Mouse (Mus musculus): ENCODE results near the gene Gm15140. TPM values are rescaled to one million over a fixed set of nuclear protein-coding genes. Genes with fewer than 3 reads are reported as not detected.
"Not testable (repeated sequence)": the region's sequence is repeated elsewhere in the genome, so short reads cannot be mapped to it uniquely, and the experiment has no call there.

Gm15140 gene
- polyA plus RNA-seq (2016; fragmentation: Nextera tagmentation; extraction: Ambion mirVana) = not detected in 2 replicates

DNA sequence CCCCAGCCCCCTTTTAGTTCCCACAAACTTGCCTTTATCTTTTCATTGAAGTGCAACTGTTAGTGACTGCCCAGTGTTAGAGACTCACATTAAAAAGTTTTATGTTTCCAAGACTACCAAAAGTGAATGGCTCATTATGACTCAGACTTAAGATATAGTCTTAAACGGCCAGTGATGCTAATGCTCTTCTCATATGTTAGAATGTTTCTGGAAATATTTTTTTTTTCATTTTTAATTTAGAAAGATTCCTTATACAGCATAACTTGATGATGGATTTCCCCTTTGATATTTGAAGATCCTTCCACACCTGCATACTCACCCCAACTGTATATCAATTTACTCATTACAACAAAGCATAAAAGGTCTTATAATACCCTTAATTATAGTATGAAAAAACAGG, at the start of gene Gm15140:
Gene Gm15140, minus strand, starts transcription at position 101 of the 400 bp plus-strand sequence.
- ATAC-seq (ENCODE audit: insufficient number of reproducible peaks, low FRiP score); H3K27me3 ChIP-seq (replicated peaks); H3K36me3 ChIP-seq; H3K4me2 ChIP-seq; H3K9ac ChIP-seq; H3K4me3 ChIP-seq; H3K9me3 ChIP-seq (replicated peaks); H3K27ac ChIP-seq (ENCODE audit: poor library complexity, severe bottlenecking); H3K4me1 ChIP-seq (replicated peaks): not testable (repeated sequence)
- WGBS = 62% methylated on average over 1 of the region's 1 CpGs

Other genes with a start within 250 kb of the Gm15140 start
- gene Samt1, start 108.0 kb downstream of the Gm15140 start, polyA plus RNA-seq (2016; fragmentation: Nextera tagmentation; extraction: Ambion mirVana) = not detected in 2 replicates
- gene 4921511M17Rik, start 86.9 kb downstream of the Gm15140 start, polyA plus RNA-seq (2016; fragmentation: Nextera tagmentation; extraction: Ambion mirVana) = not detected in 2 replicates
- gene Gm10057, start 65.6 kb downstream of the Gm15140 start, polyA plus RNA-seq (2016; fragmentation: Nextera tagmentation; extraction: Ambion mirVana) = not detected in 2 replicates
- not detected in 2 replicates for gene 4930524N10Rik, start 222.7 kb upstream of the Gm15140 start, polyA plus RNA-seq (2016; fragmentation: Nextera tagmentation; extraction: Ambion mirVana)